Mouse (Mus musculus): ENCODE measurements around the gene Rhbdd3.

DNA sequence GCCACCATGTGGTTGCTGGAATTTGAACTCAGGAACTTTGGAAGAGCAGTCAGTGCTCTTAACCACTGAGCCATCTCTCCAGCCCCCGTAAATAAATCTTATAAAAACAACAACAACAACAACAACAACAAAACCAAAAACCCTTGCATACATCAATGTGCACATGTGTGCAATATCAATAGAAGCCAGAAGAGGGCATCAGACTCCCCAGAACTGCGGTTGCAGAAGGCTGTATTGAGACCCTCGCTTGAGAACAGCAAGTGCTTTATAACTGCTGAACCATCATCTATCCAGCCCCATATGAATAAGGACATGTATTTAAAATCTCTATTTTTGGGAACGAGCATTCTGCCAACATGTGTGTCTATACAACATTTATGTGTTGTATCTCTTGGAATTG is 23.8 kb upstream of the Rhbdd3 start:
- TF ChIP-seq POLR2A (IDR thresholded peaks at IDR 0.05; ENCODE audit: extremely low read depth, insufficient read depth, low read length), result no peak
- no peak for TF ChIP-seq CTCF (IDR thresholded peaks at IDR 0.05; ENCODE audit: extremely low read depth, insufficient read depth, low read length)

Measured in cortical plate, adult 2 months (tissue).